Mouse (Mus musculus) ES-E14 (cell line): Measurements from ENCODE around the gene Aarsd1. TPM values are rescaled to one million over a fixed set of nuclear protein-coding genes. Genes with fewer than 3 reads are reported as not detected.
A peak's percentile ranks its signal among the peaks of the same experiment; 100 is the strongest.

ENCODE experiments used
- DNase-seq: peaks from one replicate; pipeline ENCODE4 v3.0.0-alpha.2; 2013; ENCODE audit warnings: low read depth, low spot score
- H3K27ac ChIP-seq: 2 replicates; pipeline ENCODE4 v1.5.1; 2012; ENCODE audit warnings: low read depth, mild to moderate bottlenecking, low read length, moderate library complexity, mixed read lengths; ENCODE audit not compliant: poor library complexity, insufficient read depth, severe bottlenecking
- H3K36me3 ChIP-seq: 2 replicates; pipeline ENCODE4 v1.6.1; 2012; ENCODE audit warnings: mild to moderate bottlenecking, low read length, moderate library complexity, mixed read lengths; ENCODE audit not compliant: control insufficient read depth, poor library complexity, insufficient read depth, severe bottlenecking
- H3K4me1 ChIP-seq, 2 experiments: fragments of 150-350 bp in 1 of 2; sonication (generic) in 1 of 2; 2 replicates each; pipeline ENCODE4 v1.6.1; 2012; ENCODE audit warnings: low read length in 2 of 2, mild to moderate bottlenecking in 1 of 2, mixed read lengths in 1 of 2; ENCODE audit not compliant: control insufficient read depth in 2 of 2, insufficient read depth in 2 of 2, poor library complexity in 1 of 2
- H3K4me3 ChIP-seq, 2 experiments: fragments of 150-350 bp in 1 of 2; sonication (generic) in 1 of 2; 2 replicates each; pipeline ENCODE4 v1.5.1; 2012; ENCODE audit warnings: low read length in 2 of 2, low read depth in 1 of 2, mild to moderate bottlenecking in 1 of 2, mixed read lengths in 1 of 2; ENCODE audit not compliant: insufficient read depth in 1 of 2, poor library complexity in 1 of 2, severe bottlenecking in 1 of 2
- H3K9ac ChIP-seq: 2 replicates; pipeline ENCODE4 v1.6.1; 2012; ENCODE audit warnings: low read depth, mild to moderate bottlenecking, low read length, mixed read lengths; ENCODE audit not compliant: poor library complexity, insufficient read depth, severe bottlenecking
- H3K9me3 ChIP-seq: fragments of 150-350 bp; sonication (generic); 2 replicates; pipeline ENCODE4 v1.6.1; 2012; ENCODE audit warnings: low read depth, mild to moderate bottlenecking, low read length; ENCODE audit not compliant: control insufficient read depth, insufficient read depth
- CHD2 ChIP-seq: IDR thresholded peaks from 2 replicates; pipeline ENCODE4 v1.6.1; 2014; ENCODE audit warnings: mild to moderate bottlenecking, low read depth, low read length, inconsistent platforms
- HCFC1 ChIP-seq: IDR thresholded peaks from 2 replicates; pipeline ENCODE4 v1.6.1; 2012; ENCODE audit warnings: low read length, inconsistent platforms, borderline replicate concordance; ENCODE audit not compliant: insufficient read depth
- MAFK ChIP-seq: IDR thresholded peaks from 2 replicates; pipeline ENCODE4 v1.6.1; 2014; ENCODE audit warnings: mild to moderate bottlenecking, low read depth, low read length, inconsistent platforms; ENCODE audit not compliant: insufficient read depth
- ZC3H11A ChIP-seq: IDR thresholded peaks from 2 replicates; pipeline ENCODE4 v1.6.1; 2012; ENCODE audit warnings: low read depth, mild to moderate bottlenecking, inconsistent platforms, low read length, borderline replicate concordance
- ZNF384 ChIP-seq: IDR thresholded peaks from 2 replicates; pipeline ENCODE4 v1.6.1; 2012; ENCODE audit warnings: low read depth, low read length, inconsistent platforms
- in situ Hi-C, 2 experiments: fragments of 600-800 bp; cut with MboI; formaldehyde crosslinking; loops; one replicate each; pipeline ENCODE4 v1.15.1; 2025; ENCODE audit warnings: low sequenced_read_pairs in 2 of 2, inconsistent platforms in 1 of 2; ENCODE audit not compliant: unreplicated experiment in 2 of 2
- total RNA-seq: library from RNA; depleted of rRNA; stranded (reverse); fragments of 300-350 nt; gene quantifications from 2 replicates; pipeline ENCODE4 v1.2.3, GENCODE M21; 2012

Aarsd1 gene
- total RNA-seq, 1 experiment: 73.2 TPM

- in situ Hi-C loops: no loop called here
- Histone ChIP-seq H3K9me3 (no peaks in the 10 kb centered on the region), H3K4me1 (peaks cover 2 to 9% of the 10 kb centered on the region in 2 experiments; a peak in 2 of 4 replicates), H3K9ac (peak within 1 kb of the TSS; percentile 80), H3K4me3 (peak within 1 kb of the TSS; percentile 80 to 89), H3K27ac (peak within 1 kb of the TSS; percentile 32), H3K36me3 (no peaks in the 10 kb centered on the region)
- TF ChIP-seq HCFC1: peak; percentile 38; the same call in 1 of the 2 replicates
- TF ChIP-seq MAFK: no peak
- TF ChIP-seq CHD2: no peak
- no peak for TF ChIP-seq ZC3H11A
- TF ChIP-seq ZNF384: no peak
- DNase-seq: no peak
Observed at GRCm38 (mm10) chr11:101424105-101424851, 6.9 kb upstream of the Aarsd1 start, which contains the start of gene Gm27029. Gm27029 (minus strand) TSS chr11:101424796.

- H3K9ac ChIP-seq: no peak overlapping the region
- H3K36me3 ChIP-seq: no peaks in the 10 kb centered on the region
- H3K9me3 ChIP-seq: no peaks in the 10 kb centered on the region
- in situ Hi-C loops: no loop called here
- peaks cover 4 to 15% of the 10 kb centered on the region in 2 experiments; a peak in 2 of 4 replicates for H3K4me1 ChIP-seq
- TF ChIP-seq HCFC1 (no peak), MAFK (no peak), ZC3H11A (no peak), ZNF384 (no peak), CHD2 (no peak)
- DNase-seq: no peak
- no peak overlapping the region for H3K4me3 ChIP-seq
- H3K27ac ChIP-seq: no peak overlapping the region
Observed at GRCm38 (mm10) chr11:101420148-101420547, 2.7 kb upstream of the Aarsd1 start.

- Histone ChIP-seq H3K36me3 (no peaks in the 10 kb centered on the region), H3K27ac (no peak overlapping the region), H3K4me1 (peaks cover 4 to 15% of the 10 kb centered on the region in 2 experiments; a peak in 2 of 4 replicates), H3K9ac (no peak overlapping the region), H3K9me3 (no peaks in the 10 kb centered on the region), H3K4me3 (no peak overlapping the region)
- no peak for TF ChIP-seq ZNF384
- no peak for TF ChIP-seq HCFC1
- no peak for TF ChIP-seq MAFK
- no peak for TF ChIP-seq CHD2
- TF ChIP-seq ZC3H11A: no peak
- DNase-seq: no peak
- in situ Hi-C loops: no loop called here
Observed at GRCm38 (mm10) chr11:101419610-101420009, 2.2 kb upstream of the Aarsd1 start.

- no peak for DNase-seq
- Histone ChIP-seq H3K4me1 (peaks cover 4 to 13% of the 10 kb centered on the region in 2 experiments; a peak in 2 of 4 replicates), H3K4me3 (no peak overlapping the region), H3K9me3 (no peaks in the 10 kb centered on the region), H3K36me3 (peaks cover under 1% of the 10 kb centered on the region), H3K27ac (no peak overlapping the region), H3K9ac (no peak overlapping the region)
- TF ChIP-seq HCFC1: no peak
- TF ChIP-seq ZC3H11A: no peak
- TF ChIP-seq ZNF384: no peak
- TF ChIP-seq CHD2: no peak
- no peak for TF ChIP-seq MAFK
- in situ Hi-C loops: no loop called here
Observed at GRCm38 (mm10) chr11:101418991-101419390, 1.6 kb upstream of the Aarsd1 start.
